Comparison of ENCODE assay signal across 9 mouse cellular contexts in the genomic region with DNA sequence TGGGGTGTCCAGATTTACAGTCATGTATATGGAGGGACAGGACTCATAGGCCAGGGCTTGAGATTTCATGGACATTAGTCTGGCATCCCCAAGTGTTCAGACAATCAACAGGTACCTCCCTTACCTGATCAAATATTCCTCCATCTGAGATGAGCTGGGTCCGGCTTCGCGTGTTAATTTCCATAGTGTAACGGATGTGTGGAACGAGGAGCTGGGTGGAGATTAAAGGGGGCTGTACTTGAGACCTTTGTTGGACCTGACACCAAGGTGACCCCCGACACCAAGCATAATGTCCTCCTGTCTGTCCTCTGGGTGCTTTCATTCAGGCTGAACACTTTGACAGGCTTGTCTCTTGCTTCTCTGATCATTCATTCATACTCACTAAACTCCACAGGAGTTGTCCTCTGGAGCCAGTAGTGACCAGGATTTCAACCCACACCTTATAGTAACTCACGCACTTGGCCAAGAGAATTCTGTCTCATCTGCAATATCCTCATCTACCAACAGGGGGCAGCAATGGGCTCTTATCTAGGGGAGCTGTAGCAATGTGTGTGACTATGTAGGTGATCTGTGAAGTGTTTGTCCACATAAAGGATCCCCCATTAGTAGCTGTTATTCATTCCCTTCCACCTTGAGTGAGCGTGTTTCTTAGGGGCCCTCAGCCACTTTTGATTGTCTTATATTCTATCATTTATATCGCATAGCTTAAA. TPM values are rescaled to one million over a fixed set of nuclear protein-coding genes. Genes with fewer than 3 reads are reported as not detected.
DNase-seq lines count a peak whose midpoint lies in the region; TF ChIP-seq lines count a peak whose summit lies in the region.
"Had no signal": no experiment of that assay in that cellular context is flagged by ENCODE, and none has a peak within 500 bp of the region (broad histone marks: within the 10 kb centered on the region; RNA-seq: fewer than 3 reads in every experiment).

No protein-coding gene starts in this region.

- no peak overlapping the region for H3K4me3 ChIP-seq in left cerebral cortex, adult 2 months
- H3K4me3 ChIP-seq in ES-E14 (ENCODE audit: insufficient read depth in 1 of 2, low read depth in 1 of 2, low read length in 2 of 2, poor library complexity in 1 of 2, severe bottlenecking in 1 of 2) = no peak overlapping the region

- H3K36me3 ChIP-seq in ES-E14 (ENCODE audit: control insufficient read depth, insufficient read depth, low read length, poor library complexity, severe bottlenecking) = no peaks in the 10 kb centered on the region

- DNase-seq in left cerebral cortex, adult 2 months (ENCODE audit: extremely low spot score in 1 of 2, low spot score in 2 of 2) = peak in 1 of 2 experiments; percentile 74
- no peak for DNase-seq in left cerebral cortex, adult 8-10 months (ENCODE audit: low spot score in 2 of 2)
- DNase-seq in ES-E14 (ENCODE audit: low read depth, low spot score) = peak; percentile 68
- peak; percentile 69 for DNase-seq in adrenal gland, adult 2 months
- peak; percentile 64 for DNase-seq in embryo, embryonic 9.5 days (ENCODE audit: extremely low spot score)
- DNase-seq in layer of hippocampus, postnatal 25 days (ENCODE audit: extremely low spot score in 1 of 2, low spot score in 1 of 2) = peak; percentile 44 to 82
- peak; percentile 85 for DNase-seq in retina, embryonic 14.5 days (ENCODE audit: low spot score)
- DNase-seq in right cerebral cortex, postnatal 25 days = no peak

- peak; percentile 88 for TF ChIP-seq CTCF in left cerebral cortex, adult 2 months (IDR thresholded peaks at IDR 0.05)

- intact Hi-C loops in left cerebral cortex, adult 2 months (cut with DNase I) = loop anchor here (2.0 kb wide), 1 partner anchor 62 kb away; no protein-coding TSS in a partner anchor

- in situ Hi-C loops in ES-E14 (cut with MboI; ENCODE audit: low sequenced_read_pairs in 2 of 2, unreplicated experiment in 2 of 2) = no loop called here

- no peaks in the 10 kb centered on the region for H3K9me3 ChIP-seq in ES-E14 (ENCODE audit: control insufficient read depth, insufficient read depth, low read depth, low read length)

- no peak overlapping the region for H3K27ac ChIP-seq in left cerebral cortex, adult 2 months
- no peak overlapping the region for H3K27ac ChIP-seq in ES-E14 (ENCODE audit: insufficient read depth, low read depth, low read length, poor library complexity, severe bottlenecking)
- H3K27ac ChIP-seq: macrophage had no signal

- H3K9ac ChIP-seq in ES-E14 (ENCODE audit: insufficient read depth, low read depth, low read length, poor library complexity, severe bottlenecking) = no peak overlapping the region

- H3K4me1 ChIP-seq in ES-E14 (ENCODE audit: control insufficient read depth in 2 of 2, insufficient read depth in 2 of 2, low read length in 2 of 2, poor library complexity in 1 of 2) = peaks cover 1 to 7% of the 10 kb centered on the region in 2 experiments; a peak in 2 of 4 replicates

TF ChIP-seq in ES-E14, 5 proteins besides CTCF, POLR2A, EP300 and RAD21:
- no peak for TF ChIP-seq ZC3H11A (IDR thresholded peaks at IDR 0.05; ENCODE audit: borderline replicate concordance, low read depth, low read length)
- TF ChIP-seq HCFC1 (IDR thresholded peaks at IDR 0.05; ENCODE audit: borderline replicate concordance, insufficient read depth, low read length) = no peak
- no peak for TF ChIP-seq ZNF384 (IDR thresholded peaks at IDR 0.05; ENCODE audit: low read depth, low read length)
- TF ChIP-seq CHD2 (IDR thresholded peaks at IDR 0.05; ENCODE audit: low read depth, low read length) = no peak
- peak; percentile 68; the same call in 1 of the 2 replicates for TF ChIP-seq MAFK (IDR thresholded peaks at IDR 0.05; ENCODE audit: insufficient read depth, low read depth, low read length)

RNA-seq across cellular contexts. Expression of gene Rnasek, which starts 7.6 kb away (rescaled TPM):
- total RNA-seq in left cerebral cortex, adult 2 months (2021) = 100 to 1,000 TPM; 241 to 270 TPM
- 100 to 1,000 TPM; 197 to 255 (median 240) TPM for total RNA-seq in left cerebral cortex, adult 8-10 months (2022)
- total RNA-seq in ES-E14 (2012; rRNA removed) = 66.0 and 75.1 TPM in 2 replicates
- total RNA-seq in adrenal gland, adult 2 months (2021) = 100 to 1,000 TPM; 220 to 243 TPM
- 332 and 351 TPM in 2 replicates for polyA plus RNA-seq in adrenal gland, adult 2 months (2012; rRNA removed)
- total RNA-seq in layer of hippocampus, postnatal 25 days (2021) = 100 to 1,000 TPM; 310 to 312 TPM

RNA-seq across cellular contexts. Expression of gene Gm21988, which starts 7.7 kb away (rescaled TPM):
- 1 to 10 TPM; 4.9 to 5.3 TPM for total RNA-seq in left cerebral cortex, adult 2 months (2021)
- 1 to 10 TPM; 3.2 to 5.1 (median 3.8) TPM for total RNA-seq in left cerebral cortex, adult 8-10 months (2022)
- 2.4 and 4.5 TPM in 2 replicates for total RNA-seq in ES-E14 (2012; rRNA removed)
- 1 to 10 TPM; 3.2 to 6.2 TPM for total RNA-seq in adrenal gland, adult 2 months (2021)
- polyA plus RNA-seq in adrenal gland, adult 2 months (2012; rRNA removed) = 6.9 and 7.8 TPM in 2 replicates
- 1 to 10 TPM; 3.2 to 4.5 TPM for total RNA-seq in layer of hippocampus, postnatal 25 days (2021)

RNA-seq across cellular contexts. Expression of gene Alox12, which starts 7.9 kb away (rescaled TPM):
- total RNA-seq in left cerebral cortex, adult 2 months (2021) = under 1 TPM; 0.16 to 0.19 TPM
- under 1 TPM; 0.23 to 0.82 (median 0.55) TPM for total RNA-seq in left cerebral cortex, adult 8-10 months (2022)
- total RNA-seq in ES-E14 (2012; rRNA removed) = 0.49 and 0.69 TPM in 2 replicates
- 1 to 10 TPM; 1.3 to 1.6 TPM for total RNA-seq in adrenal gland, adult 2 months (2021)
- 1.7 and 1.8 TPM in 2 replicates for polyA plus RNA-seq in adrenal gland, adult 2 months (2012; rRNA removed)
- under 1 TPM in 1 of 2 experiments, not detected in 1; 0.20 TPM for total RNA-seq in layer of hippocampus, postnatal 25 days (2021)

RNA-seq across cellular contexts. Expression of gene 0610010K14Rik, which starts 9.6 kb away (rescaled TPM):
- total RNA-seq in left cerebral cortex, adult 2 months (2021) = 10 to 100 TPM; 45.5 to 51.2 TPM
- total RNA-seq in left cerebral cortex, adult 8-10 months (2022) = 10 to 100 TPM; 41.0 to 46.9 (median 42.0) TPM
- 49.9 and 59.4 TPM in 2 replicates for total RNA-seq in ES-E14 (2012; rRNA removed)
- total RNA-seq in adrenal gland, adult 2 months (2021) = 10 to 100 TPM; 44.7 to 52.1 TPM
- 54.7 and 56.2 TPM in 2 replicates for polyA plus RNA-seq in adrenal gland, adult 2 months (2012; rRNA removed)
- 10 to 100 TPM; 50.6 to 55.6 TPM for total RNA-seq in layer of hippocampus, postnatal 25 days (2021)

RNA-seq across cellular contexts. Expression of gene Bcl6b, which starts 17.7 kb away (rescaled TPM):
- total RNA-seq in left cerebral cortex, adult 2 months (2021) = 1 to 10 TPM; 1.7 to 3.5 TPM
- total RNA-seq in left cerebral cortex, adult 8-10 months (2022) = 1 to 10 TPM; 1.0 to 2.2 (median 1.9) TPM
- 5.2 and 7.1 TPM in 2 replicates for total RNA-seq in ES-E14 (2012; rRNA removed)
- 10 to 100 TPM in 1 of 2 experiments, 1 to 10 TPM in 1; 8.6 to 11.3 TPM for total RNA-seq in adrenal gland, adult 2 months (2021)
- polyA plus RNA-seq in adrenal gland, adult 2 months (2012; rRNA removed) = 25.3 and 27.8 TPM in 2 replicates
- 1 to 10 TPM; 1.2 to 2.1 TPM for total RNA-seq in layer of hippocampus, postnatal 25 days (2021)
- polyA plus RNA-seq: macrophage had no signal

Comparison
In these comparisons a context has a peak if more than half of its experiments do, and no peak if none do; other contexts are left out.
1. DNase-seq: peak in ES-E14 (single experiment), adrenal gland, adult 2 months (single experiment), embryo, embryonic 9.5 days (single experiment), layer of hippocampus, postnatal 25 days (2 of 2) and retina, embryonic 14.5 days (single experiment); none in left cerebral cortex, adult 8-10 months (0 of 2) and right cerebral cortex, postnatal 25 days (single experiment).